Mouse (Mus musculus) retina, adult 2 months (tissue): ENCODE measurements around the gene Chrna1.

Source experiments
- DNase-seq: peaks from one replicate; pipeline ENCODE4 v3.0.0-alpha.2; 2012; ENCODE audit warnings: low read depth, low spot score

Chrna1 gene

GRCm38 (mm10) chr2:73591246-73591645, 11.1 kb upstream of the Chrna1 start:
- no peak for DNase-seq

GRCm38 (mm10) chr2:73590106-73590505, 10.0 kb upstream of the Chrna1 start:
- no peak for DNase-seq

GRCm38 (mm10) chr2:73588951-73589350, 8.8 kb upstream of the Chrna1 start:
- no peak for DNase-seq

GRCm38 (mm10) chr2:73587109-73587506, 7.0 kb upstream of the Chrna1 start:
- no peak for DNase-seq

- DNase-seq: no peak
Measured at GRCm38 (mm10) chr2:73586392-73587108, 6.4 kb upstream of the Chrna1 start.

DNA sequence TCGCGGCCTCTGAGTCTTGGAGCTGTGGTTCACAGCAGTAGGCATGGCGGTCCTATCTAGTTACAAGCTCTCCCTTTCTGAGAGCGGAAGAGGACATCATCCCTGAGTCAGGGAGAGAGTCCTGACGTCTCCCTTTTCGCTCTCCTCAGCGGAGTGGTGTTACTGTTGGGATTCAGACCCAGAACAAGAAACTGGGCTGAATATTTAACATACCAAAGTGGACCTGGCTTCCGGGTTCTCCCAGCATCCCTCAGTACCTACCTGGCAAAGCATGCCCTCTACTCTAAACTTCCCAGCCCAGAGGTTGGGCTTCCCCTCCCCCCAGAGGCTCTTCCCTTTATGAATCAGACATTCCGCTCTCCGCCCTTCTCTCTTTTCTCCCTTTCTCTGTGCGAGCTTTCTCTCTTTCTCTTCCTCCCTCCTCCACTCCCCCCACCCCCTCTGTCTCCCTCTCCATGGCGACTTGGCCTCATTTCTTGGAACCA, 5.3 kb upstream of the Chrna1 start:
- no peak for DNase-seq

DNA sequence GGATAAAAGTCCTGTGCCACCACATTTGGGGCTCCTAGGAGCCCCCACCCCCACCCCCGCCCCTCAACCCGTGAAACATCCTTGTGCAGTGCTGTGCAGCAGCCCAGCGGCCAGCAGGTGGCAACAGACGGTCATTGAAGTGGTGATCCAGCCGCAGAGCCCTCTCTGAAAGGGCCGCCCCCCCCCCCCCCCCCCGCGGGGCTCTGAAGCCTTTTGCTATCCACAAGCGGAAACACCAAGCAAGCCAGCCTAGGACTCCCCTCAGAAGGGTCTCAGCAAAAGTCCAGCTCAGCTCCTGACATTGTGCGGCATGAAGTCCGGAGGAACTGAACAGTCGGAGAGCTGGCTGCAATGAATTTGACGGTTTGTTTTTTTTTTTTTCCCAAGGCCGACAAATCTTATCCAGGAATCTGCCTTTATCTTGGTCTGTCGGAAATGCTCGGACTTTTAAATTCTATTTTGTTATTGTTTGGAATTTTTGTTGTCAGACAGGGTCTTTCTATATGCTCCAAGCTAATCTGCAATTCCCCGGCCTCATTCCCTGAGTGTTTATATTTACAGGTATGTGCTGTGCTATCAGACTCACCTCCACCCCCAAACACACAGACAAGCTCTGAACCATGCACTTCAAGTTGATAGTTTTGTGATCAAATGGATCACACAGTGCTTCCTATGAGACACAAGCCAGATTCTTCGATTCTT, 4.7 kb upstream of the Chrna1 start:
- DNase-seq: peak; percentile 63

GRCm38 (mm10) chr2:73580720-73581119, 582 bp upstream of the Chrna1 start:
- DNase-seq: no peak

DNA sequence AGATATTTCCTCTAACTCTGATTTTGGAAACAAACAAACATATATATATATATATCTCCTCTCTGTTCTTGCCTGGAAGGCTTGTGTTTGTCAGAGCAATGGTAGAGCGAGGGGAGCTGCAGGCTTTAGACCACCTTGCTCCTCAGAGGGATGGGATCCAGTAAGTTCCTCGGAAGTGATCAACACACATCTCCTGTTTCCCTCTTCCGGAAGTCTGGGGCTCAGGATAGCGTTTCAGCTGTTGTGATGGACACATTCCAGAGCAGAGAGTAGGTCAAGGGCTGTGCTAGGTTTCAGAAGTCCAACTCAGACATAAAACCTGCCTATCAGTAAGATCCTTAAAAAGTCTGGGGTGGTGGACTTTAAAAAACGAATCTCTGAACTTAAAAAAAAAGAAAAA, 970 bp downstream of the Chrna1 start:
- DNase-seq: no peak

DNA sequence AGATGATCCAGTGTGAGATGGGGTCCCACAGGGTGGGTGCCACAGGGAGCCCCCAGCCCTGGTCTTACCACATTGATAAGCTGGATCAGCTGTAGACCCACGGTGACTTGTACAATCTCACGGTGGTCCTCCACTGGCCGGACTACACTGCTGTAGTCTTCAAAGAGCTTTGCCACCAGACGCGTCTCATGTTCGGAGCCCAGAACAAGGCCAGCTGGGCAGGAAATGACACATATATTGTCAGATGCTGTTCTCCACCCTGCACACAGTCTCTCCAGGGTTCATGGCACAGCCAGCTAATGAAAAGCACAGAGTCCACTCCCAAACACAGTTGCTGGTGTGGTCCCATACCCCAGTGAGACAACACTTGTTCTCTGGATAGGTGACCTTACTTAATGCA, 5.7 kb downstream of the Chrna1 start:
- DNase-seq: no peak

- no peak for DNase-seq
Measured at GRCm38 (mm10) chr2:73573556-73573955, 6.6 kb downstream of the Chrna1 start.

DNA sequence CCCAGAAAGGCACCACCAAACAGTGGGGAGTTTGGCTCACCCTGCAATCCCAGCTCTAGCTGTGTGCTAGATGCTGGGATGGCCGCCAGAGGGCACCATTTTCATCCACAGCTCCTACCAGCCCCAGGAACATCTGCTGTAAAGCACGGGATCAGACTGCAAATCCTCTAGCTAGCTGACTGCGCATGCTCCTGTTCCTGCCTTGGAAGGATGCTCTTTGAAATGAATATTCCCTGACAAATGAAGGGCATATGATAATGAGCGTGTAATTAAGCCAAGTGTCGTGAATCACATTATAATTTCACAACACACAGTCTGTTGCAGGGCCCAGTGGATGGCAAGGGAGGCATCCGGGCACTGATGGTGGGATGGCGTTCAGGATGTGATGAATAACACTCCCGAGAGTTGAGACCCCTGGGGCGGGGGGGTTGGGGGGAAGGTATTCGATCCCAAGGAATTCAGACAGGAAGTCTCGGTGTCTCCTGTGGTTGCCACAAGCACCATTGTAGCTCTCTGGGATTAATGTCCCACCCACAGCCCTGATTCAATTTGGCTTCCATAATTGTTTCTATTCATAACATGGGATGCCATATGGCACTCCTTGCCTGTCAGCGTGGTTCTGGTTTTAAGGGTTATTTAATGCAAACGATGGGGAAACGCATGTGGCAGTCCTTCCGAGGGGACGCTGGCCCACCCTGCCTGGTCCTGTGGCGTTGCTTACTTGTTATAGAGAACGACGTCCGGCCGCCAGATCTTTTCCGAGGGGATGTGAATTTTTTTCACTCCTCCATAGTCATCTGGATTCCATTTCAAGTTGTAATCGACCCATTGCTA, 7.4 kb downstream of the Chrna1 start:
- peak; percentile 70 for DNase-seq

DNA sequence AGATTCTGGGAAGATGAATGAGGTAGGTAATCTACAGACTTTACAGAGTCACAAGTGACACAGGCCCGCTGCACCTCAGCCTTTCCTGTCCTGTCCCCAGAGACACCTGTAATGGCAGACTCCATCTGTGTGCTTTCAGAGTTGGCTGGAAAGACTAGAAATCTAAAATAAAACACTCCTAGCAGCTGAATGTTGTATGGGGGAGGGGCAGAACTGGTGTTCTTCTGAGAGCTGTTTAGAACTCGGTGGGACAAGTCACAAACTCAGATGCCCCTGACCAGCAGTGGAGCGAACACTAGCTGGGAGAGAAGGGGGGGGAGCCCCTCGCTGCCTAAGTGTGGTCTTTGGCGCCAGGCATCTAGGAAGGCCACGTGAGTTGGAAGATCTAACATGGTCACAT, 8.2 kb downstream of the Chrna1 start:
- DNase-seq: no peak

DNA sequence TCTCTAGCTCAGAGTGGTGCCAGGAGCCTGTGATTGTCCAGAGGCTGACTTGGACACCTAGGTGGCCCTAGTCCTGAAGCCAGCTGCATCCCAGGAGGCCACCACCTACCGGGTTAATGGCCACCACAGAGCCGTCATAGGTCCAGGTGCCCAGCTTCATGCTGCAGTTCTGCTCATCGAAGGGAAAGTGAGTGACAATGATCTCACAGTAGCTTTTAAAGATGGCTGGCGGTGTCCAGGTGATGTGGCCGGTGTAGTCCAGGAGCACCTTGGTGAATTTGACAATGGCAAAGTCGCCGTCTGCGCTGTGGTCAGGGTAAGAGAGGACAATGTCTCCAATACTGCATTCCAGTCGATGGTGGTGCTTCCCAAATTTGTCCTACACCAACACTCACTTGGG, 8.8 kb downstream of the Chrna1 start:
- DNase-seq: no peak

- no peak for DNase-seq
Measured at GRCm38 (mm10) chr2:73566989-73567605, 13.0 kb downstream of the Chrna1 start.

- DNase-seq: no peak
Measured at GRCm38 (mm10) chr2:73566162-73566561, 14.0 kb downstream of the Chrna1 start.

- DNase-seq: no peak
Measured at GRCm38 (mm10) chr2:73563690-73564089, 16.4 kb downstream of the Chrna1 start.

DNA sequence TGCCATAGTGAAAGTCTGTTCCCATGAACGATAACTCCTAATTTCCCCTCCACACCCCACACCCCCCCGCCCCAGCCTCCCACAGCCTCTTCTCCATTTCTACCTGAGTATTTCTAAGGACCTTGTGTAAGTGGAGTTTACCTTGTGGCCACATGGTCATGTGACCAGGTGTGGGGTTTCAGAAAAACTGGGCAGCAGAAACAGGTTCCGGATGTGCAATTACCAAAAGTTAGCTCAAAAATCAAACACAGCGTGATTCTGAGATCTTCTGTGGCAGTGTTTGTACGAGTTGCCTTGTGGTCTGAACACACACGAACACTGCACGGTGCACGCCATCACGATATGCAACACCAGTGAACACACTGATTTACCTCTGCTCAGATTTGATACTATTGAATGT, 17.5 kb downstream of the Chrna1 start:
- no peak for DNase-seq

DNA sequence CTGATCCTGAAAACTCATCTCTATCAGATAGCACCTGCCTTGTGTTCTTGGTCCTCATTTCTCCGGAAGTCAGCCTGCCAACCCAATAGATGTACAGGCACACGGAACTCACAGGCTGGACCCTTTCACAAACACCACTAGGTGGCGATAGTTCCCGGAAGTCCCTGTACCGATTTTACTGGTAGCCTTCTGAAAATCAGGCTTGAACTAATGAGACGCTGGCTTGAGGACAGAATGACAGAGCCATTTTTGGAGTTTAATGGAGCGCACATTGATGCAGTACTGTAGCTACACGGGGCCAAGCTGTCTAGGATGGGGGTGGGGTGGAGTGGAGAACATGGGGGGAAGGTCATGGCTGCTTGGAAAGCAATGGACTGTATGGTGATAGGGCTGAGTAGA, 18.5 kb downstream of the Chrna1 start:
- DNase-seq: no peak

- no peak for DNase-seq
Measured at GRCm38 (mm10) chr2:73560899-73561664, 19.1 kb downstream of the Chrna1 start.

DNA sequence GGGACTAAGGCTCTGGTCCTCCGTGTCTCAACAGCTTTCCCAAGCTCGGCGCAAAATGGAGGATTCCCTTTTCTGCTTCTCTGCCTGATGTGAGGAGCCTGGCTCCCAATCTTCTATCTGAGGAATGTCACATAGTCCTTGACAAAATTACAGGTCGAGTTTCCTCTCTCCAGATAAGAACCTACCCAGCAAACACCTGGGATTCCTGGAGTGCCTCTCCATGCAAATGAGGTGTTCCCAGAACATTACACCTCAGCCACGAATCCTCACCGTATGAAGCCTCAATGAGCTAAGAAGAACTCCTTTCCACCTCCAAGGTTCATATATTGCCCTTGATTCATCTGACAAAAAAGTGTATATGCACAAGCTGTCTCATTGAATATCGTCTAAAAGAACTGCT, 19.7 kb downstream of the Chrna1 start:
- DNase-seq: no peak
